Mouse (Mus musculus): ENCODE results near the gene Camkk2.

The Camkk2 gene

GRCm38 (mm10) chr5:122779277-122779834 is at the start of gene Camkk2:
Camkk2 (minus strand) TSS chr5:122779409.
- peak; percentile 92 for DNase-seq

GRCm38 (mm10) chr5:122825099-122825498 is 45.9 kb upstream of the Camkk2 start:
- DNase-seq: no peak

GRCm38 (mm10) chr5:122824450-122824849 is 45.2 kb upstream of the Camkk2 start:
- no peak for DNase-seq

DNA sequence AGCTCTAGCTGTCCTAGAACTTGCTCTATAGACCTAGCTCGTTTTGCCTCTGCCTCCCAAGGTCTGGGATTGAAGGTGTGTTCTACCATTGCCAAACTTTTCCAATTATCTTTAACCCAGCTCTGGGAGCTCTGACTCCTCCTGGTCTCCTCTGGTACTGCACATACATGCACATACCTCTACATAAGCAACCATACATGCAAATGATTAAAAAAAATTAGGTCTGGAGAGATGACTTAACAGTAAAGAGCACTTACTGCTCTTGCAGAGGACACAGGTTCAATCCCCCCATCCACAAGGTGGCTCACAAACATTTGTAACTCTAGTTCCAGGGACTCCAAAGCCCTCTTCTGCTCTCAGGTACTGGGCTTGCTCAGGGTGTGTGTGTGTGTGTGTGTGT is 44.8 kb upstream of the Camkk2 start:
- no peak for DNase-seq

DNA sequence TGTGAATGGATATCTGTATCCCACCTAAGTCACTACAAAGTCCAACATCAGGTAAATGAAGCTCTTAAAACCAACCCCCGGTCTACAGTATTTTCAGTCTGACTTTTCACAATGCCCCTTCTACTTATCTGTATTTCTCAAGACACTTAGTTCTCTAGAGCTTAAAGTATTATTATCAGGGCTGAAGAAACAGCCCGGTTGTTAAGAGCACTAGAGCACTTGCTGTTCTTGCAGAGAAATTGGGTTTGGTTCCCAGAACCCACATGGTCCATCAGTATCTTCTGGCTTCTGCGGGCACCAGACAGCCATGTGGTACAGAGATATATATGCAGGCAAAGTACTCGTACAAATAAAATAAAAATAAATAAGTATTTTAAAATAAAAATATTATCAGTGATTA is 43.2 kb upstream of the Camkk2 start:
- DNase-seq: no peak

DNA sequence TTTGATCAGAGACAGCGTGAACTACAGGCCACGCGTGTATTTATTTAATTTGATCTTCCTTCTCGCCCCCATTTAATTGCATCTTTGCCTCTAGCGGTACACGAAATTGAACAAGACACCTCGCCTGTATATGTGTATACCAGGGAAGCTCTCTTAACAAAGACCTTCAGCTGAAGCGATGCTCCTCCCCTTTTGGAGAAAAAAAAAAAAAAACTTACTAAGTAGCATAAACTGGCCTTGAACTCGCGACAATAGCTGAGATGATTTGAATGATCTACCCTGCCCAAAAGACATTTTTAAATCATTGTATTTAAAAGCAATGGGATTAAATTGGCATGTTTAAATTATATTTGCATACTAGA is 42.3 kb upstream of the Camkk2 start:
- DNase-seq: no peak

DNA sequence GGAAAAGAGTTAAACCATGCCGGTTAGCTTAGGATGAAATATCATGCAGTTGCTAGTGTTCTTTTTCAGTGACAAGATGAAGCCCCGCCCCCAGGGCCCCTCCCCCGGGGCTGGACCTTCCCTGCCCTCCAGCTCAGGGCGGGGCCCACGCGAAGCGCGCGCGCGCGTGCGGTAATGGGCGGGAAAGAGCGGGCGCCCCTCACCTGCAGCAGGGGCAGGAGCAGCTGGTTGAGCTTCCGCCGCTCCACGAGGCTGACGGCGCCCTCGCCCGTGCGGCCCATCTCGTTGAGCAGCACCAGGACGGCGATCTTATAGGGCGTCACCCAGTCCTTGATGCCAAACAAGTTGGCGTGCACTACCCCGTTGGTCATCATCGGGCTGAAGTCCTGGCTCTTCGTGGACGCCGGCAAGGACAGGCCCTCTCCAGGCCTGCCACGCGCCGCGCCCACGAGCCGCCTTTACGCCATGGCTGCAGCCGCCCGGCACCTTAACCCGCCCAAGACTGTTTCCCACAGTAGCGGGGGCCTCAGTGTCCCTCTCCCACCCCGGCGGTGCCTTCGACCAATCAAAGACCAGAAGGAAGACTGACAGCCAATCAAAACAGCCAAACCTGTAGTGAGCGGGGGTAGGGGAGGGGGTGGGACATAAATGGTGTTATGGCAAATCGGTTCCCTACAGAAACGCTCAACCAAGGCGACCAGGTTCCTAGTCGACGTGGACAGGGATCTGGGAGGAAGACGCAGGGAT is 41.7 kb upstream of the Camkk2 start, which contains the start of gene Anapc5:
Gene Anapc5 (minus strand): TSS at position 563 of the 747 bp plus-strand sequence.
- DNase-seq: peak; percentile 94

DNA sequence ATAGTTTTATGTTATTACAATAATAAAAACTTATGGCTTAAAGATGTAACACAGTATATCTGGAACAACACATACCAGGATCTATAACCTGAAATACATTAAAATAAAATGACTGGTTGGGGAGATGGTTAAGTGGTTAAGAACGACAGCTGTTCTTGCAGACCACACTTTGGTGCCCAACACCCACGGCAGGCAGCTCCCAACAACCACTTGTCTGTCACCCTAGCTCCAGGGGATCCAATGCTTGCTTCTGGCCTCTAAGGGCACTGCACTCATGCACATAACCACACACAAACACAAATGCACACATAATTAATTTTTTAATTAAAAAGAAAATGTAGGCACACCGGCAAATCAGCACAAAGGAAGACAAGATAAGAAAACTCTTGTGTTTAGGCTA is 33.5 kb upstream of the Camkk2 start:
- no peak for DNase-seq

DNA sequence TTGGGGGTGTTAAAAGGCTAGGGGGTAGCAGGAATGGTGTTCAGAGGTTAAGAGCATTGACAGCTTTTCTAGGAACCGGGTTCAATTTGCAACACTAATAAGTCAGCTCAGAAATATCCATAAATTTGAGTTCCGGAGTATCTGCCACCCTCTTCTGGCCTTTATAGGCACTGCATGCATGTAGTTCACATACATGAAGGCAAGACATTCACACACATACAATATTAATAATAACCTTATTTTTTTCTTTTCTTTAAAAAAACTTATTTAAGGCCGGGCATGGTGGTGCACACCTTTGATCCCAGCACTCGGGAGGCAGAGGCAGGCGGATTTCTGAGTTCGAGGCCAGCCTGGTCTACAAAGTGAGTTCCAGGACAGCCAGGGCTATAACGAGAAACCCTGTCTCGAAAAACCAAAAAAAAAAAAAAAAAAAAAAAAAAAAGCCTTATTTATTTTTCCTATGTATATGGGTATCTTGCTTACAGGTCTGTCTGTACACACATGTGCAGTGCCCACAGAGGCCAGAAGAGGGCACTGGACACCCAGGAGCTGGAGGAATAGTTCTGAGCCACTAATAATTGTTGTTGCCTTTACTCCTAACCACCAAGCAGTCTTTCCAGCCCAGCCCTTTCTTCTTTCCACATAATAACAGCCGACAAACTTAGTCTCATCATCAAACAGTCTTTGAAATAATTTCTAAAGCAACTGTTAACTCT is 32.3 kb upstream of the Camkk2 start:
- DNase-seq: peak; percentile 66

GRCm38 (mm10) chr5:122805503-122805902 is 26.3 kb upstream of the Camkk2 start:
- no peak for DNase-seq

GRCm38 (mm10) chr5:122802706-122803105 is 23.5 kb upstream of the Camkk2 start:
- peak; percentile 70 for DNase-seq

DNA sequence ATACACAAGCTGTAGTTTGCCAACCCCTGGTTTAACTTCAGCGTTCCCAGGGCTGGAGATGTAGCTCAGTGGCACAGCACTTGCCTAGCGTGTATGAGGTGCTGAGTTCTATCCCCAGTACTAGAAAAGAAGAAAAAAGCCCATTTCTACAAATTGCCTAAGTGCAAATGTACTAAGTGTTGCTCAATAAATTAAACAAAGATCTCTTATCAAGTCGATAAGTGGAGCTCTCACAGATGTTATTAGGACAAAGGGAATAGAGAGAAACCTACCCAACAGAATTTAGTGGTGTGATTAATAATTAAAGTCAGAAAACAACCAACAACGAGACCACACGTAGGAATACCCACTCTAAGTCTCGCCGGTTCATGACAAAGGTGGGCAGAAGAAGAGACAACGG is 22.5 kb upstream of the Camkk2 start:
- DNase-seq: no peak

DNA sequence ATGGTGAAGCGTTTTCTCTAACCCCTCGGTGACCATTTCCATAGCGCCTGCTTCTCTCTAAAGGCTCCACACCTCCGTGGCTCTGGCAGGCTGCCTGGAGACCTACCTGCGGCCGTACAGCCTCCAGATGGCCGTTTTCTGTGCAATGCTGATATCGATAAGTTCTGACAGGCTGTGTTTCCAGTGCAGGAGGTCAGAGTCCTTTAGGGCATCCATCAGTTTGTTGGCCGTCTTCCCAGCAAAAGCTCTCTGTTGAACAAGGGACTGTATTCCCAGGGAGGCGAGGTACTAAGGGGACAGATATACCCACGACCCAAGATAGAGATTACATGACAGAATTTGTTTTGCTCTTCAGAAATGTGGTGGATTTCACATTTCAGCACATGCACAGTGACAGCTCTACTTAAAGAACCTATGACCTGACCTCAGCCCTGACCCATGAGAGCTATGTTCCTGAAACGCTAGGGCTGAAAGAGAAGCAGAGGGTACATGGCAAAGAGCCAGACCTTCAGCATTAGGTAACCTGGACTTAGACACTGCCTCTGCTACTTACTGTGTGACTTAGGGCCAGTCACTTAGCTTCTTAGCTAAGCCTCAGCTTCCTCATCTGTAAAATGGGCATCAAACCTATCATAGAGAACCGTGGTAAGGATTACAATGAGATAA is 21.3 kb upstream of the Camkk2 start:
- peak; percentile 63 for DNase-seq

- peak; percentile 55 for DNase-seq
These were observed 20.5 kb upstream of the Camkk2 start for GRCm38 (mm10) chr5:122799379-122800344.

- DNase-seq: peak; percentile 68
These were observed 19.6 kb upstream of the Camkk2 start for GRCm38 (mm10) chr5:122798557-122799378.

- no peak for DNase-seq
These were observed 18.7 kb upstream of the Camkk2 start for GRCm38 (mm10) chr5:122797866-122798265.

GRCm38 (mm10) chr5:122788696-122789095 is 9.5 kb upstream of the Camkk2 start:
- DNase-seq: no peak

DNA sequence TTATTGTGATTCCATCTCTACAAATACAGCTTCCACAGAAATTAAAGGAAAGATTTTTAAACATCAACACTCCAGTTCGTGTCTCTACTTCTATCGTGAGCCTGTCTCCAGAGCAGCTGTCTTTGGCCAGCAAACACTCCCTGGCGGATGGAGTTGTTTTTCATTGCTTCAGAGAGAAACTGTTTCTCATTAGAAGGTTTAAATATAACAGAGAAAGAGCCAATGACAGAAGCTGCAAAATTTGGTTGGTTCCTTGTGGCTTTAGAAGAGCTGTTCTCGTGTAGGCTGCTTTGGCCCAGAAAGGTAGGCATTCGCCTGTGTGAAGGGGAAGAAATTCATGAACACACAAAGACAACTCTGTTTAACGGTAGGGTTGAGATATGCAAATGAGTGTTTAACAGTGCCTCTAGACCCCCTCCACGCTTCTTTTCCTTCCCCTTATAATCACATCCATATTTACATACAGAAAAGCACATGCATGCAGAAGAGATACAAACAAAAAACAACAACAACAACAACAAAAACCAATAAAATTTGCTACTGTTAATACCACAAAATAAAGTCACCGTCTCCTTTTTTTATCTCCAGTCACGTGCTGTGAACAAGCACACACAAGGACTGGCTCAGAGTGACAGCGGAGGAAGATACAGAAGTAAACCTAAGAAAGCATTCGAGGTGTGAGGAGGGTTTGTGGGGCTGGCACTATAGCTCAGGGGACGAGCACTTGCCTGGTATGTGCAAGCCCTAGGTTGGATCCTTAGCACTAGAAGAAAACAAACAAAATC is 7.0 kb upstream of the Camkk2 start:
- no peak for DNase-seq

GRCm38 (mm10) chr5:122783726-122784406 is 4.7 kb upstream of the Camkk2 start:
- no peak for DNase-seq

DNA sequence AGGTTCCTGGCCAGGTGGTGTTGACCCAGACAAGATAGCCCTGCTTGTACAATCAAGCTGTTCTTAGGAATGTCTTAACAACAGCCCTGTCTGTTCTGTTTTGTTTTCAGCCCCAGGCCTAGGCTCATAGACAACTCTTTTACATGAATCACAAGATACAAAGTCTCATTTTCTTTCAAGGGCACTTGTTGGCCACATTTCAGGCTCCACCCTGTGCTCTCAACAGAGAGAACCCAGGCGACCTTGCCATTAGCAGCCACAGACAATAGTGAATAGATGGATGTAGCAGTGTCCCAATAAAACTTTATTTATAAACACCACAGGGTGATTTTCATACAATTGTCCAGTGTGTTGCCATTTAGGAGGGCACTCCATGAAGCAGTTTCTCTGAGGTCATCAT is 2.9 kb upstream of the Camkk2 start:
- DNase-seq: no peak
